Mouse (Mus musculus) erythroblast, embryonic 14.5 days (primary cell): ENCODE measurements around the gene Adam12. TPM values are rescaled to one million over a fixed set of nuclear protein-coding genes. Genes with fewer than 3 reads are reported as not detected.

Source experiments
- H3K27me3 ChIP-seq: 2 replicates; pipeline ENCODE4 v1.6.1; 2012; ENCODE audit warnings: inconsistent platforms; ENCODE audit not compliant: control insufficient read depth
- H3K36me3 ChIP-seq: 2 replicates; pipeline ENCODE4 v1.6.1; 2012; ENCODE audit warnings: mild to moderate bottlenecking, inconsistent platforms; ENCODE audit not compliant: control insufficient read depth
- H3K4me1 ChIP-seq: 2 replicates; pipeline ENCODE4 v1.6.1; 2012; ENCODE audit warnings: inconsistent platforms; ENCODE audit not compliant: control insufficient read depth
- H3K4me3 ChIP-seq: replicated peaks from 2 replicates; pipeline ENCODE3; 2012; ENCODE audit warnings: moderate library complexity, mild to moderate bottlenecking, inconsistent platforms
- H3K9me3 ChIP-seq: 2 replicates; pipeline ENCODE4 v1.6.1; 2012; ENCODE audit warnings: low read length, inconsistent platforms, mixed read lengths; ENCODE audit not compliant: control insufficient read depth
- GATA1 ChIP-seq: IDR thresholded peaks from 2 replicates; pipeline ENCODE4 v1.6.1; 2012; ENCODE audit warnings: low read length, inconsistent platforms, mixed read lengths
- TAL1 ChIP-seq: IDR thresholded peaks from 3 replicates; pipeline ENCODE4 v1.6.1; 2012; ENCODE audit warnings: low read length, inconsistent platforms, mixed read lengths
- polyA plus RNA-seq: library from polyadenylated mRNA; stranded (reverse); fragments of >175 nt; gene quantifications from 2 replicates; pipeline ENCODE4 v1.2.3, GENCODE M21; 2012

Gene Adam12
- polyA plus RNA-seq, 1 experiment = 0.01 TPM

DNA sequence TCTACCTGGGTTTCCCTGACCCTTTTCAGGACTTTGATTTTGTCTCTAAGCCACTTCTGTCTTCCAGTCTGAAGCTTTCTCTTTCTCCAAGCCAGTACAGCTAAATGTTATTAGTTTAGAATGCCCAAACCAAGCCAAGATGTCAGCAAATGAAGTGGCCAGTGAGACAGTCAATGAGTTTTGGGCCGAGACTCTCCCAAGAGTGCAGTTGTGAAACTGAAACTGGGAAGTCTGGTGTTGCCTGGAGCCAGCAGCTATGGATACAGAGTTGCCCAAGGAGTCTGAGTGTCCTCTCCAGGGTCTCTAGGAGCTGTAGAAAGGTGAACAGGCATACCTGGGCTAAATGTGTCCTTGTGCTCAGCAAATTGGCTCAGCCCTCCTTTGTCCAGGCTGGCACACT lies 260.9 kb downstream of the Adam12 start:
- TF ChIP-seq TAL1 (no peak), GATA1 (no peak)
- no peaks in the 10 kb centered on the region for H3K27me3 ChIP-seq
- no peaks in the 10 kb centered on the region for H3K9me3 ChIP-seq
- no peaks in the 10 kb centered on the region for H3K36me3 ChIP-seq
- H3K4me1 ChIP-seq = no peaks in the 10 kb centered on the region
- H3K4me3 ChIP-seq = no peak overlapping the region

DNA sequence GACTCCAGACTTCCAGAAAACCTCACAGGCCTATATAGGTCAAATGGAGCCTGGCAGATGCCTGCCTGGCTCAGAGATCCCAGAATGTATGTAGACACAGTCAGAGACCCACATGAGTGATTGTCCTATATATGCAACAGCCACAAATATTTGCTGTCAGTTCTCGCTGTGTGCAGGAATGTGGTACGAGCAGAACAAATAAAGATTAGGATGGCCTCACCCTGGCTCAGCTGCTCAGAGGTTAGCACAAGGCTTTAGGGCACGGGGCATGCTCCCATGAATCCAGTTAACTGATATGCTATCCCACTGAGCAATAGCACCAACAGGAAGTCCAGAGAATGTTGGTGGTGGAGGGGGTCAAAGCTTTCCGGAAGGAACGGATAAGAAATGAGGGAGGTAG lies 261.5 kb downstream of the Adam12 start:
- no peaks in the 10 kb centered on the region for H3K9me3 ChIP-seq
- TF ChIP-seq GATA1 (no peak), TAL1 (no peak)

DNA sequence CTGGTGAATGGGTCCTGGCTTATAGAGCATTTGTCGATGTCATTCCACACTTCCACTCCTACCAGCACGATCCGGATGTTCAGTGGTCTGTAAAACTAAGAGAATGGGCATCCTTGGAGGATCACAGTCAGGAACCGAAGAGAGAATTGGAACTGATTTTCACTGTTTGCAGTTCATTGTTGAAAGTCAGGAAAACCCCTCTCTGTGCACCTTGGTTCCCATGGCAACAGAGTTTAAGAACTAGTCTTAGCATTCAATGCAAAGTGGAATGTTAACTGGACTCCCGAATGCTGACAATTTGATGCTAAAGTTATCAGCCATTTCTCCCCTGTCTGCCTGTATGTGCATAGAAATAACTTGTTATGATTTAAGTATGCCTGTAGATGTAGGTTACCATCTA lies 264.0 kb downstream of the Adam12 start:
- Histone ChIP-seq H3K9me3 (no peaks in the 10 kb centered on the region), H3K4me3 (no peak overlapping the region), H3K36me3 (no peaks in the 10 kb centered on the region), H3K27me3 (no peaks in the 10 kb centered on the region), H3K4me1 (no peaks in the 10 kb centered on the region)
- TF ChIP-seq GATA1 (no peak), TAL1 (no peak)

More for the DNA sequence above, 261.5 kb downstream of the Adam12 start:
- no peak overlapping the region for H3K4me3 ChIP-seq
- H3K27me3 ChIP-seq = no peaks in the 10 kb centered on the region
- H3K36me3 ChIP-seq = no peaks in the 10 kb centered on the region
- H3K4me1 ChIP-seq = no peaks in the 10 kb centered on the region

DNA sequence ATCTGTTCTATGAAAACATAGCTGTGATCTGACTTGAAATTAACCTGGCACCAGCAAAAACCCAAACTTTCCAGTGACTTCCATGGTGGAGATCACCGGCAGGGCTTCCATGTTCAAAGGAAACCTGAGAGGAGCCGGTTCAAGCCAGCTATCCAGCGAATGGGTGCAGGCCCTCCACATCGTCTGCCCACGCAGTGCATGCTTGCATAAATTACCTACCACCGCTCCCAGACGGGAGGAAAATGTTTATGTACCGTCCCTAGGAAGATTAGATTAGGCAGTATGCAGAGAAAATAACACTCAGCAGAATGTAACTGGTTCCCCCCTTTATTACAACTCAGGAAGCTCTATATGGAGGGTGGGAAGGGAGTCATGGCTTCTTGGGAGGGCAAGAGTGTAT lies 268.4 kb downstream of the Adam12 start:
- H3K36me3 ChIP-seq = no peaks in the 10 kb centered on the region
- no peaks in the 10 kb centered on the region for H3K27me3 ChIP-seq
- H3K4me3 ChIP-seq = no peak overlapping the region
- H3K4me1 ChIP-seq = no peaks in the 10 kb centered on the region
- TF ChIP-seq GATA1 = no peak
- TF ChIP-seq TAL1 = no peak
- H3K9me3 ChIP-seq = no peaks in the 10 kb centered on the region

DNA sequence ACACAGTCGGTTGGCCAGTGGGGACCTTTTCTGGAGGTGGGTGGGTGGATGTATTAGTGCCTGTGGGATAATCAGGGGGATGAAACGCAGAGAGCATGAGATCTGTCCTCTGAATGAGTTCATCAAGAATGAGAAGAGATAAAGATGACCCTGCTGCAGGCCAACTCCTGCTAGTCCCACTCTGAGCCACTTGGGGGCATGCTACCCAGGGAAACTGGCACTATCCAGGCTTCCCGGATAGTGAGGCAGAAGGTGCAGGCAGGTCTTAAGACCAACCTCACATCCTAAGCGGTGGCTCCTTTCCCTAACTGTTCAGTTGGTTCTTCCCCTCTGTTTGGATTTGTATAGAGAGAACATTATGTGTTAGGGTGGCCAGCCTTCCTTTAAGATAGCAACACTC lies 272.7 kb downstream of the Adam12 start:
- Histone ChIP-seq H3K9me3 (no peaks in the 10 kb centered on the region), H3K36me3 (no peaks in the 10 kb centered on the region), H3K4me3 (no peak overlapping the region), H3K4me1 (no peaks in the 10 kb centered on the region), H3K27me3 (no peaks in the 10 kb centered on the region)
- TF ChIP-seq GATA1 = no peak
- no peak for TF ChIP-seq TAL1

DNA sequence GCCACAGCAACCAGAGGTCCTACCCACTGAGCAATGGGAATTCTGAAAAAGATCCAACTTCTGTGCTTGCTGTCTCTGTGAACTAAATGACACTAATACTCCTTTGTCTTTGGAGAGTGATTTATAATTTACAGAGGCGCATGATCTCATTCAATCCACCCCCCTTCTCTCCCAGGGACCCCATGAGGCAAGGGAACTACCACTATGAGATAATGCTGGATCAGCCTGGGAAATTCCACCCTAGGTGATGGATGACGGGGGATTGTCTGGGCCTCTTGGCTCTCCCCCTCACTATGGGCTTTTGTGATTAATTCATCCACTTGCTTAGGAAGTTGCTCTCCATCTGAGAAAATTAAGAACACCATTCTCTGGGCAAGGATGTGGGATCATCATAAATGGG lies 274.1 kb downstream of the Adam12 start:
- Histone ChIP-seq H3K9me3 (no peaks in the 10 kb centered on the region), H3K4me3 (no peak overlapping the region), H3K36me3 (no peaks in the 10 kb centered on the region), H3K27me3 (no peaks in the 10 kb centered on the region), H3K4me1 (no peaks in the 10 kb centered on the region)
- TF ChIP-seq TAL1 = no peak
- TF ChIP-seq GATA1 = no peak

DNA sequence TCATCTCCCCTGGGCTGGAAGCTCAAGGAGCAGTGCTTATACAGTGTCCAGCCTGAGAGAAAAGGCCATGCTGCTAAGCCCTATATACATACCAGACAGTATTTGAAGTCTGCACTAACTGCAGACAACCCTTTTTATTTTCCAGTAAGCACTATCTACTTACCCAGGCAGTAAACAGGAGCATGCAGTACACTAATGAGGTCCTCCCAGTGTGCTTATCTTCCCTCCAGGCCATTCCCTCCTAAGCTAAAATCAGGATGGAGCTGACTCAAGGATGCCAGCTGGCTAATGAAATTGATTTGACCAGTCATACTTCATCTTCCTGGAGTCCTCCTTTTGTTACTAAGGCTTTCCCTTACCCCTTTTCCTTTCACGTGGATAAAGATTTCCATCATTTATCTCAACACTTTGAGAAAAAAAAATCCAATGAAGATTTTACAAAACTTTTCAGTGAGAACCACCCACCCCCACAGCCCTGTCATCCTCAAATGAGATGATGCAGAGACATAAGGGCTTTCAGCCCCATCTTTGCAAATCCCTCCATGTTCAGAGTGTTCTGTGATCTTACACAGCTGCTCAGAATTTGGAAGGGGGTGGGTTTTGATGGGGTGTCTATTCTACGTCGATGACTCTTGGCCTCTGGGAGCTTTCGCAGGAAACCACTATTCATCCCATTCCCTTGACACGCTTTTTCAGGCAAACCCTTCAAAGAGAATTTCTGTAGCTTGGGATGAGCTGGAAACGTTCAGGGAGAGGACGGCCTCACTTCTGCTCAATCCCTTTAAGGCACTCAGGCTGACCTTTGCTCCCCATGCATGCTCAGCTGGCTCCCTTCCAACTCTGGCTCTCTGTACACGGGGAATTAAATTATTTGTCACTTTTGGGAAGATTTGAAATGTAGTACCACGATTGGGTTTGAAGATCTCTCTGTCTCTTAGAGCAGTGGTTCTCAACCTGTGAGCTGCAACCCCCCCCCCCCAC lies 277.5 kb downstream of the Adam12 start:
- TF ChIP-seq GATA1 (no peak), TAL1 (no peak)
- Histone ChIP-seq H3K36me3 (no peaks in the 10 kb centered on the region), H3K4me3 (no peak overlapping the region), H3K9me3 (no peaks in the 10 kb centered on the region), H3K27me3 (no peaks in the 10 kb centered on the region), H3K4me1 (no peaks in the 10 kb centered on the region)

DNA sequence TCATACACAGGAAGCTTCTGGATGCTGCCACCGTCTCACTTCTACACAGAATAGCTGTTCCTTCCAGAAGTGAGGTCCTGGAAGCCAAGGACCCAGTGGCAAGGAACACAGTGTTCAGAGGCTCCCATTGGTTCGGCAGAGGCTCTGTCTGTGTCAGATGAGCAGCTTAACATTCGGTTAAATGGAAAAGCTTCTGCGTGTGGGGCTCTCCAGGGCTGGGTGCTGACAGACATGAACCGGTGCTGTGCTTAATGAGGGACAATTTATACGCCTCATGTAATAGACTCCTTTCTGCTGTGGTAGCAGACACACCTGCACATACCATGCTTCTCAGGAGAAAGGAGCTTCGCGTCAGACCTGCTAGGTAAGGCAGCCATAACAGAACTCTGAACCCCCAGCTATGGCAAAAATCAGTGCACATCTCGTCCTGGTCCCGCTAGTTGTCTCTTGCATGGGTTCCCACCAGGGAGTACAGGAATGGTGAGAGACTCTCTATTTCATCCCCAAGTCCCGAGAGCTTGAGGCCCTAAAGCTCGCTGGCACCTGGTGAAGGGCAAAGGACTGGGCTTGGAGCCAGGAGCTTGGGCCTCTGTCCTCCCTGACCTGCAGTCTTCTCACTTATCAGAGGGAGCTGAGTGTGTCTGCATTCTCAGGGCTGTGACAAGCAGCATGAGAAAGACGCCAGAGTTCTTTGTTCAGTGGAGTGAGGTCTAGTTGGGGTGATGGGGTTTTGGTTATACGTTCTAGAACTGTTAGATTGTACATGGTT lies 280.0 kb downstream of the Adam12 start:
- TF ChIP-seq GATA1 (no peak), TAL1 (no peak)
- Histone ChIP-seq H3K27me3 (no peaks in the 10 kb centered on the region), H3K4me3 (no peak overlapping the region), H3K4me1 (no peaks in the 10 kb centered on the region), H3K36me3 (no peaks in the 10 kb centered on the region), H3K9me3 (no peaks in the 10 kb centered on the region)

DNA sequence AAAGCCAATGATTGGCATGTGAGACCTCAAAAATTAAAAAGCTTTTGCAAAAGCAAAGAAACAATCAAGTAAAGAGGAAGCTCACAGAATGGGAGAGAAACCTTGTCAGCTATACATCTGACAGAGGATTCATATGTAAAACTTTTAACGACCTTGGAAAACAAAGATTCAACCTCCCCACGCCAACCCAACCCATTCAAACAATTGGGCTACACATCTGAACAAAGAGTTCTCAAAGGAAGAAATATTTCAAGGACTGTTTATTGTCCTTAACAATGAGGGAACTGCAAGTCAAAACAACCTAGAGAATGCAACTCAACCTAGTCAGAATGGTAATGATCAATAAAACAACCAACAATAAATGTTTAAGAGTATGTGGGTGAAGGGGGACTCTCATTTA lies 284.6 kb downstream of the Adam12 start:
- Histone ChIP-seq H3K36me3 (no peaks in the 10 kb centered on the region), H3K4me3 (no peak overlapping the region), H3K27me3 (no peaks in the 10 kb centered on the region; the same call in 1 of the 2 replicates), H3K4me1 (no peaks in the 10 kb centered on the region), H3K9me3 (no peaks in the 10 kb centered on the region)
- TF ChIP-seq TAL1 (no peak), GATA1 (no peak)
